In genomic region chr9:44878776-44879500, GRCm38 (mm10) we compare ENCODE assay signal across 8 mouse cellular contexts. TPM values are rescaled to one million over a fixed set of nuclear protein-coding genes. Genes with fewer than 3 reads are reported as not detected.
DNase-seq lines count a peak whose midpoint lies in the region; ATAC-seq and TF ChIP-seq lines count a peak whose summit lies in the region.

No protein-coding gene starts in this region.

- no peaks in the 10 kb centered on the region for H3K9me3 ChIP-seq in heart, embryonic 11.5 days (replicated peaks; ENCODE audit: control insufficient read depth, low read length)
- no peaks in the 10 kb centered on the region for H3K9me3 ChIP-seq in CH12.LX (replicated peaks; ENCODE audit: low read length)
- H3K9me3 ChIP-seq in forebrain, embryonic 15.5 days: no peaks in the 10 kb centered on the region
- H3K9me3 ChIP-seq in liver, embryonic 14.5 days (ENCODE audit: control insufficient read depth, low read length): no peaks in the 10 kb centered on the region

- peaks cover 67% of the 10 kb centered on the region for H3K79me2 ChIP-seq in CH12.LX (replicated peaks; ENCODE audit: control insufficient read depth, extremely low read depth, insufficient read depth, poor library complexity, severe bottlenecking)

- H3K4me3 ChIP-seq in heart, embryonic 11.5 days (ENCODE audit: low read depth, low read length): peak overlapping the region; percentile 88
- H3K4me3 ChIP-seq in CH12.LX (replicated peaks in 1 of 3; ENCODE audit: low read depth in 2 of 3, low read length in 2 of 3, poor library complexity in 1 of 3): peak overlapping the region; percentile 92 to 95 (median 94)
- peak overlapping the region; percentile 62 for H3K4me3 ChIP-seq in forebrain, embryonic 15.5 days
- peak overlapping the region; percentile 83 to 91 for H3K4me3 ChIP-seq in liver, embryonic 14.5 days (ENCODE audit: insufficient read depth in 1 of 2, low read depth in 2 of 2, low read length in 2 of 2)

- dilution Hi-C loops in CH12.LX (cut with MboI; ENCODE audit: extremely low pct_ligation_motif_present, extremely low pct_unique_long_range_greater_than_20kb, low sequenced_read_pairs): no loop called here

- H3K9ac ChIP-seq in heart, embryonic 11.5 days (ENCODE audit: low read depth, low read length): peak overlapping the region; percentile 89
- peak overlapping the region; percentile 87 for H3K9ac ChIP-seq in CH12.LX (ENCODE audit: insufficient read depth, low read depth)
- peak overlapping the region; percentile 77 for H3K9ac ChIP-seq in forebrain, embryonic 15.5 days (replicated peaks)
- peak overlapping the region; percentile 20 for H3K9ac ChIP-seq in liver, embryonic 14.5 days (replicated peaks)

- in situ Hi-C loops in CH12.LX (cut with MboI; ENCODE audit: low pct_ligation_motif_present, low pct_unique_long_range_greater_than_20kb, low sequenced_read_pairs): no loop called here

- H3K4me1 ChIP-seq in heart, embryonic 11.5 days (ENCODE audit: control insufficient read depth, insufficient read depth, low read length): peaks cover 40% of the 10 kb centered on the region
- peaks cover 11 to 57% of the 10 kb centered on the region in 2 experiments for H3K4me1 ChIP-seq in CH12.LX (ENCODE audit: control insufficient read depth in 1 of 2, insufficient read depth in 2 of 2)
- H3K4me1 ChIP-seq in forebrain, embryonic 15.5 days: peaks cover 65% of the 10 kb centered on the region
- H3K4me1 ChIP-seq in liver, embryonic 14.5 days (replicated peaks; ENCODE audit: control insufficient read depth in 2 of 2, insufficient read depth in 2 of 2, low read length in 1 of 2): peaks cover 11 to 21% of the 10 kb centered on the region in 2 experiments

- TF ChIP-seq POLR2A in CH12.LX (IDR thresholded peaks at IDR 0.05; ENCODE audit: low read depth, low read length): 0 out of 2 replicates have a peak, but pooled peaks have one; percentile 24

- peak overlapping the region; percentile 80 for H3K4me2 ChIP-seq in heart, embryonic 11.5 days
- H3K4me2 ChIP-seq in CH12.LX (ENCODE audit: insufficient read depth, low read depth, poor library complexity, severe bottlenecking): peak overlapping the region; percentile 97
- H3K4me2 ChIP-seq in forebrain, embryonic 15.5 days (replicated peaks): peak overlapping the region; percentile 89
- peak overlapping the region; percentile 99 for H3K4me2 ChIP-seq in liver, embryonic 14.5 days (ENCODE audit: low read depth)

- no peak overlapping the region for H3K27ac ChIP-seq in heart, embryonic 11.5 days (ENCODE audit: low read depth, low read length)
- H3K27ac ChIP-seq in CH12.LX (ENCODE audit: insufficient read depth, low read depth): peak overlapping the region; percentile 84; the same call in 1 of the 2 replicates
- peak overlapping the region; percentile 99 for H3K27ac ChIP-seq in forebrain, embryonic 15.5 days (replicated peaks)
- H3K27ac ChIP-seq in liver, embryonic 14.5 days: no peak overlapping the region

- no peak for TF ChIP-seq CTCF in CH12.LX (conservative IDR thresholded peaks at IDR 0.05 in 1 of 2, IDR thresholded peaks at IDR 0.05 in 1 of 2; ENCODE audit: low read depth in 2 of 2, low read length in 2 of 2)
- no peak for TF ChIP-seq CTCF in liver, embryonic 14.5 days (IDR thresholded peaks at IDR 0.05; ENCODE audit: low read depth)

- H3K27me3 ChIP-seq in heart, embryonic 11.5 days (ENCODE audit: control insufficient read depth, insufficient read depth, low read length): no peaks in the 10 kb centered on the region
- no peaks in the 10 kb centered on the region for H3K27me3 ChIP-seq in CH12.LX (replicated peaks)
- H3K27me3 ChIP-seq in forebrain, embryonic 15.5 days: no peaks in the 10 kb centered on the region
- no peaks in the 10 kb centered on the region; the same call in 1 of the 2 replicates for H3K27me3 ChIP-seq in liver, embryonic 14.5 days (ENCODE audit: control insufficient read depth, insufficient read depth, low read length)

- 24% methylated on average over 9 of the region's 9 CpGs for WGBS in heart, embryonic 11.5 days (ENCODE audit: insufficient replicate concordance)
- 14% methylated on average over 9 of the region's 9 CpGs for WGBS in forebrain, embryonic 15.5 days
- WGBS in liver, embryonic 14.5 days (ENCODE audit: insufficient replicate concordance): 10% methylated on average over 9 of the region's 9 CpGs

- DNase-seq in heart, adult 18-20 months: no peak
- no peak for DNase-seq in CH12.LX (ENCODE audit: extremely low read depth)
- DNase-seq in liver, embryonic 14.5 days (ENCODE audit: low read depth in 3 of 3, low spot score in 3 of 3): no peak
- DNase-seq in thymus, adult 18-20 months: peak; percentile 18 to 57
- DNase-seq in kidney, postnatal 36 days: no peak
- no peak for DNase-seq in adrenal gland, adult 8-10 months

- no peak for ATAC-seq in heart, embryonic 11.5 days (replicated peaks; ENCODE audit: insufficient number of reproducible peaks, low FRiP score, low TSS enrichment)
- ATAC-seq in forebrain, embryonic 15.5 days (replicated peaks): no peak
- no peak for ATAC-seq in liver, embryonic 14.5 days (ENCODE audit: insufficient read depth)

- no peaks in the 10 kb centered on the region for H3K36me3 ChIP-seq in heart, embryonic 11.5 days (ENCODE audit: control insufficient read depth, insufficient read depth, low read length)
- H3K36me3 ChIP-seq in CH12.LX (replicated peaks in 1 of 2; ENCODE audit: control insufficient read depth in 1 of 2, insufficient read depth in 1 of 2, low read length in 1 of 2): peaks cover 0 to 26% of the 10 kb centered on the region in 2 experiments
- no peaks in the 10 kb centered on the region for H3K36me3 ChIP-seq in forebrain, embryonic 15.5 days
- no peaks in the 10 kb centered on the region for H3K36me3 ChIP-seq in liver, embryonic 14.5 days (replicated peaks; ENCODE audit: control insufficient read depth, insufficient read depth, low read depth)

- no peak for TF ChIP-seq RAD21 in CH12.LX (IDR thresholded peaks at IDR 0.05; ENCODE audit: low read depth, low read length)

- peak; percentile 62 for TF ChIP-seq EP300 in CH12.LX (IDR thresholded peaks at IDR 0.05; ENCODE audit: low read length)
- no peak for TF ChIP-seq EP300 in liver, embryonic 14.5 days (IDR thresholded peaks at IDR 0.05; ENCODE audit: low read depth)

TF ChIP-seq in CH12.LX, 34 proteins besides CTCF, POLR2A, EP300 and RAD21 (continues in another document):
- TF ChIP-seq ZMIZ1 (IDR thresholded peaks at IDR 0.05; ENCODE audit: low read depth, low read length) (no peak), UBTF (IDR thresholded peaks at IDR 0.05; ENCODE audit: low read depth, low read length) (no peak), ELF1 (IDR thresholded peaks at IDR 0.05; ENCODE audit: low read depth, low read length) (no peak), ZC3H11A (IDR thresholded peaks at IDR 0.05; ENCODE audit: low read depth, low read length) (no peak), MXI1 (IDR thresholded peaks at IDR 0.05; ENCODE audit: low read depth, low read length) (no peak; the same call in 1 of the 2 replicates), KAT2A (IDR thresholded peaks at IDR 0.05; ENCODE audit: insufficient replicate concordance, low read length) (no peak), MAFK (IDR thresholded peaks at IDR 0.05; ENCODE audit: insufficient replicate concordance, low read length) (no peak), GABPA (IDR thresholded peaks at IDR 0.05; ENCODE audit: insufficient replicate concordance, low read depth, low read length) (no peak), JUN (IDR thresholded peaks at IDR 0.05; ENCODE audit: insufficient read depth, low read depth, low read length) (no peak), BHLHE40 (IDR thresholded peaks at IDR 0.05; ENCODE audit: low read depth, low read length) (peak; percentile 66), USF1 (IDR thresholded peaks at IDR 0.05; ENCODE audit: low read depth, low read length) (no peak), NRF1 (IDR thresholded peaks at IDR 0.05; ENCODE audit: low read depth, low read length) (no peak), IRF4 (IDR thresholded peaks at IDR 0.05; ENCODE audit: low read depth, low read length) (peak; percentile 85), RCOR1 (conservative IDR thresholded peaks at IDR 0.05; ENCODE audit: low read depth, low read length) (0 out of 2 replicates have a peak, but pooled peaks have one; percentile 27), TBP (conservative IDR thresholded peaks at IDR 0.05; ENCODE audit: low read depth, low read length) (no peak), SMC3 (IDR thresholded peaks at IDR 0.05; ENCODE audit: low read depth, low read length) (no peak), SIN3A (IDR thresholded peaks at IDR 0.05; ENCODE audit: low read length) (no peak; the same call in none of the 2 replicates), MAX (IDR thresholded peaks at IDR 0.05; ENCODE audit: low read length) (no peak), TCF12 (IDR thresholded peaks at IDR 0.05; ENCODE audit: low read depth, low read length) (peak; percentile 75), CHD1 (IDR thresholded peaks at IDR 0.05; ENCODE audit: low read depth, low read length) (no peak; the same call in 1 of the 2 replicates), MYC (IDR thresholded peaks at IDR 0.05; ENCODE audit: low read depth, low read length) (no peak), ZKSCAN1 (IDR thresholded peaks at IDR 0.05; ENCODE audit: borderline replicate concordance, low read depth, low read length) (no peak), NELFE (IDR thresholded peaks at IDR 0.05; ENCODE audit: low read depth, low read length) (no peak)

RNA-seq across cellular contexts. Expression of gene Kmt2a, which starts 2.2 kb away (rescaled TPM):
- 7.3 and 13.9 TPM in 2 replicates for polyA plus RNA-seq in heart, embryonic 11.5 days (2014; fragmentation: Nextera tagmentation; extraction: Ambion mirVana)
- total RNA-seq in heart, adult 18-20 months (2021): 10 to 100 TPM; 24.9 to 28.1 TPM
- 7.2 and 7.3 TPM in 2 replicates for total RNA-seq in CH12.LX (2012; rRNA removed)
- total RNA-seq in CH12.LX (2014; rRNA removed): 2.2 and 2.5 TPM in 2 replicates
- polyA plus RNA-seq in CH12.LX (2012; ENCODE audit: insufficient read length, low read depth): 13.4 and 21.3 TPM in 2 replicates
- polyA plus RNA-seq in forebrain, embryonic 15.5 days (2015; fragmentation: Nextera tagmentation; extraction: Ambion mirVana): 30.3 and 31.6 TPM in 2 replicates
- 2.3 and 3.0 TPM in 2 replicates for polyA plus RNA-seq in liver, embryonic 14.5 days (2012; rRNA removed)
- polyA plus RNA-seq in liver, embryonic 14.5 days (2014; fragmentation: Nextera tagmentation; extraction: Ambion mirVana): 2.3 TPM in 2 replicates
- 10 to 100 TPM; 32.5 to 58.2 (median 41.4) TPM for total RNA-seq in adrenal gland, adult 8-10 months (2022)

RNA-seq across cellular contexts. Expression of gene Atp5l, which starts 41.6 kb away (rescaled TPM):
- polyA plus RNA-seq in heart, embryonic 11.5 days (2014; fragmentation: Nextera tagmentation; extraction: Ambion mirVana): 943 and 1,030 TPM in 2 replicates
- 1,000 to 10,000 TPM; 1,708 to 2,082 TPM for total RNA-seq in heart, adult 18-20 months (2021)
- total RNA-seq in CH12.LX (2012; rRNA removed) (490 and 550 TPM in 2 replicates), CH12.LX (2014; rRNA removed) (689 and 720 TPM in 2 replicates)
- 277 and 311 TPM in 2 replicates for polyA plus RNA-seq in CH12.LX (2012; ENCODE audit: insufficient read length, low read depth)
- 730 and 763 TPM in 2 replicates for polyA plus RNA-seq in forebrain, embryonic 15.5 days (2015; fragmentation: Nextera tagmentation; extraction: Ambion mirVana)
- polyA plus RNA-seq in liver, embryonic 14.5 days (2012; rRNA removed): 261 and 418 TPM in 2 replicates
- 577 and 630 TPM in 2 replicates for polyA plus RNA-seq in liver, embryonic 14.5 days (2014; fragmentation: Nextera tagmentation; extraction: Ambion mirVana)
- total RNA-seq in adrenal gland, adult 8-10 months (2022): 100 to 1,000 TPM; 346 to 533 (median 405) TPM

Comparison
In these comparisons a context has a peak if more than half of its experiments do, and no peak if none do; other contexts are left out.
1. H3K27ac ChIP-seq: peak in CH12.LX (single experiment) and forebrain, embryonic 15.5 days (single experiment); none in heart, embryonic 11.5 days (single experiment) and liver, embryonic 14.5 days (single experiment).
2. H3K9ac ChIP-seq: peak in every context shown above with its lines; median percentile 89 in heart, embryonic 11.5 days; 87 in CH12.LX; 77 in forebrain, embryonic 15.5 days; 20 in liver, embryonic 14.5 days.
3. DNase-seq: peak in thymus, adult 18-20 months (2 of 2); none in heart, adult 18-20 months (0 of 2), CH12.LX (single experiment), liver, embryonic 14.5 days (0 of 3), kidney, postnatal 36 days (0 of 2) and adrenal gland, adult 8-10 months (single experiment).
4. Peak in every context shown above with its lines, with median percentiles within 50 percentile points of each other: H3K4me2 ChIP-seq and H3K4me3 ChIP-seq.